Mouse (Mus musculus) left cerebral cortex, postnatal 14 days (tissue): ENCODE measurements at regions not wholly inside any gene's neighbourhood (a gene's known extent, or its start where the extent isn't known, plus 50 kb on each side); places are given as distances from the start of the nearest gene placed in this dataset.
A peak's percentile ranks its signal among the peaks of the same experiment; 100 is the strongest.

Experiments
- DNase-seq, 2 experiments: peaks; one replicate each; pipeline ENCODE4 v3.0.0; 2021 to 2022; ENCODE audit warnings: low spot score in 2 of 2, mixed read lengths in 1 of 2
- intact Hi-C: fragments of 180-260 bp; cut with DNase I; formaldehyde crosslinking; loops from one replicate; pipeline ENCODE4 v1.15.1; 2025

DNA sequence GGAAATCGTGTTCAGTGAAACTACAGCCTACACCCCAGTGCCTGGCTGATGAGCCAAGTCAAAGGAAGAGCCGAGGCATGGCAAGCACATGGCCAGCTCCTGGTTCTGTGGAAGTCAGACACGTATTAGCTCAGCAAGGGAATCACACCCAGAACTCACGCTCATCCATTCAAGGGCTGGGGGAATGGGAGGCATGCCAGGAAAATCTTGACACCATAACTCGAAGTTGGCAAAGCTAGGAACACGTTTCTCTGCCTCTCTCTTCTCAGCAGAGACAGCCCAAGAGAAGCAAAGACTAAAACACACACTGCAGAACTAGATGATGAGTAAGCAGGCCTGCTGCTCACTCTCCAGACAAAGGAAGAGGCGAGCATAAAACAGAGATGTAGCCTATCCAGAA lies 53.5 kb upstream of the Ypel5 start:
- intact Hi-C loops: loop anchor here (1.0 to 10.0 kb wide), 5 partner anchors 176 to 1228 kb away; partner anchors contain the start of gene Spdya
- DNase-seq: peak; percentile 54 to 69

DNA sequence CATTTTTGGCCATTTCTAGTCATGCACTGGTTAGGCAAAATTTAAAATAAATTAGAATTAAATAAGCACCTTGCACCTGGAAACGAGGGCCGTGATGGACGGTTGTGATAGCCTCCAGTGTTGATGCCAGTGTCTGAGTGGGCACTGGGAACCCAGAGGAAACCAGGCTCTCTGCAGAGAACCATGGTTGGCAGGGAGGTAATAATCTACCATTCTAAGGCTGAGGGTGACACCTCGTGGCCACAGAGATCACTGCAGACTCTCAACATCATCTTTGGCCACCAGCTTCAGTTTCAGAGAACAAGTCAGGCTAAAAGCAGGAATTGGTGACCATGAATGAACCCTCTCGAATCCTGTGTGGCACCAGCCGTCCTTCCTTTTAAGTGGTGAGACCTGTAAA lies 54.5 kb upstream of the Ypel5 start:
- intact Hi-C loops: loop anchor here (1.0 to 10.0 kb wide), 5 partner anchors 175 to 1227 kb away; partner anchors contain the start of gene Spdya
- DNase-seq: peak; percentile 83 to 89

DNA sequence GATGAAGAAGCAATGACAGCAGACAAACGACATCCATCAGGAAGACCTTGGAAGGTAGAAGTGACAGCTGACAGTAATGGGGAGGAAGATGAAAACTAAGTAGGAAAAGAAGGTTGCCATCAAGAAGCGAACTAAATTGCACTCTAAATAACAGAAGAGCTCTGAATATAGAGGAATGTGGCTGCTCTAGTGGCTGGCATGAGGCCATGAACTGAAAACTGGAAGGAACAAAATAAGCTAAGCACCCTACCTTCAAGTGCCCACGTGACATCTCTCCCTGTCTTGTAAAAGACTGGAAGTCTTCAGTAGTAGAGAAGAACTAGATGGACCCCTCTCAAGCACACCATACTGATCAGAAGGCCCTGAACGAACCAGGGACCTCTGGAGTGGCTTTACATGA lies 68.0 kb upstream of the Ypel5 start:
- intact Hi-C loops: no loop called here

DNA sequence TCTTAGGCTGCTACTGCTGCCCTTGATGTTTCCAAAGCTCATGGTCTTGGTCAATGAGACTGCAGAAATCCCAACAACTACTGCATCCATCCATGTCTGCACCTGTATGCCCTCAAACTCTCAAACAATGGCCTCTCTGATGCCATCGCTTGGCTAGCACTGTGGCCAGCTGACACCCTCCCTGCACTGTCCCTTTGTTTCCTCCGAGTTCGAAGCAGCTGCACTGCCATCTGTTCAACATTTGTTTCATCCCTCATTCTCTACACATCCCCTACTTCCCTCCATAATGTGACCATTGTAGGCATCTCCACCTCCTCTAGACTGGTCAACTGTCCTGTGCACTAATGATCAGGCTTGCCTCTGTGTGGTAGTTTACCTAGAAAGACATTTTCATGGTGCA lies 75.3 kb upstream of the Ypel5 start:
- intact Hi-C loops: no loop called here

More for the DNA sequence above, 68.0 kb upstream of the Ypel5 start:
- no peak for DNase-seq

DNA sequence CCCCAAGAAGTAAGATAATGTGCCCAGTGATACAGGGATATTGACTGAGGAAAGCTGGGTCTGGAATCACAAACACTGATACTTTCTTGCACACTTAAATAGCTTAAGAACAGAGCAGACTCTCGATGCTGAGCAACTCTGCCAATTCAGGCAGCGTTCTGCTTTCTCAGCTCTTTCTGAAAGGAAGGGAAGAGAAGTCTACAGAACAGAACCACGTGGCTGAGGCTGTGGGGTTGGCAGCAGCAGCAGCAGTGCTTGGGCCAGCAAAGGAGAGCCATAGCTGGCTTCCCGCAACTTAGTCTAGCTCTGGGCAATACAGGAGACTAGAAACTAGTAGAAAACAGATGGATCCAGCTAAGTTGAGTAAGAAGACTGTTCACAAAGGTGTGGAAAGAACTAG lies 89.8 kb upstream of the Ypel5 start:
- intact Hi-C loops: no loop called here
- peak in 1 of 2 experiments; percentile 19 for DNase-seq

More for the DNA sequence above, 75.3 kb upstream of the Ypel5 start:
- DNase-seq: no peak

DNA sequence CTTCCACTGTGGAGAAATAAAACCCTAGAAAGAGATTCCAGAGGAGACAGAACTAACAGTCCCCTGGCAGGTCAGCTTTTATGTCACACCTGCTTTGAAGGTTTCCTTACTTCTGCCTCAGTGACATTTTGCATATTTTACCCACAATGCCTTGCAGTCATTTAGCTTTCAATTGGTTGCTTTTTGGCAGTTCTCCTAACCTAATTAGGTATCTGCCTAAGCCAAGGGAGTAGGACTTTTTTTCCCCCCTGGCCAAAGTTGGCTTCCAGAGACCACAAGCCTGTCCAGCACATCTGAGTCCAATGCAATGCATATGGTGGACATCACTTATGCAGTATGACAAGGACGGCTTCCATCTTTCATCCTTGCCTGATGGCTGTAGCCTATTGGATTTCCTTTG lies 103.2 kb upstream of the Ypel5 start:
- intact Hi-C loops: no loop called here
- no peak for DNase-seq

DNA sequence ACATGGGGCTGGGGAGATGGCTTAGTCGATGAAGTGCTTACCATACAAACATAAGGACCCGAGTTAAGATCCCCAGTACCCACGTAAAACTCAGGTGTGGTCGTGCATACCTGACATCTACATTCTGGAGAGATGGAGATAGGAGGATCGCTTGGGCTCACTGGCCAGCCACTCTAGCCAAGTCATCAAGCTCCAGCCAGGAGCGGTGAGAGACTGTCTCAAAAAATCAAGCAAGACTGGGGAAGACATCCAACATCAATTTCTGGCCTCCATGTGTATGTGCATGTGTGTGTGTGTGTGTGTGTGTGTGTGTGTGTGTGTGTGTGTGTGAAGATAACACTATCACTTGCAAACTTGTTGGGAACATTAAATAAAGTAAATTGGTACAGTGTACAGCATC lies 104.6 kb upstream of the Ypel5 start:
- DNase-seq: no peak
- intact Hi-C loops: no loop called here

GRCm38 (mm10) chr17:72731175-72731574 lies 105.1 kb upstream of the Ypel5 start:
- intact Hi-C loops: no loop called here
- peak in 1 of 2 experiments; percentile 7 for DNase-seq

GRCm38 (mm10) chr17:72720753-72721152 lies 115.5 kb upstream of the Ypel5 start:
- no peak for DNase-seq
- intact Hi-C loops: loop anchor here (1.0 kb wide), 1 partner anchor 114 kb away; no protein-coding TSS in a partner anchor

DNA sequence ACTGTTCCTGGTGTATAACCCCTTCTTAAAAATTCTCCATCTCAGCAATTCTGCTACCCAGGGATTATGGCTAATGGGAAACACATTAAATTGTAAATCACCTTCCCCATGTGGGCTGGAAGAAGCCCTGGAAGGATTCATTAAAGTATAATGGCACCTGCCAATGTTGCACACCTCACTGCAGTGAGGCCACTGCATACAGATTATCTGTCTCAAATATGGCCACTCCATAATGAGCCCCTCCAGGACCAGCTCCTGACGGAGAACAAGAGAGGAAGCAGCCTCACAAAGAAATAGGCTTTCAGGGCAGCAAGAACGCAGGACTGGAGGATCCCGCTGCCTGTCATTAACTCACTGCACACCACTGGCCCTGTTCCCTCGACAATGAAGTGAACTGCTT lies 115.2 kb upstream of the Alk start:
- DNase-seq: no peak
- intact Hi-C loops: loop anchor here (1.0 kb wide), 1 partner anchor 113 kb away; no protein-coding TSS in a partner anchor

DNA sequence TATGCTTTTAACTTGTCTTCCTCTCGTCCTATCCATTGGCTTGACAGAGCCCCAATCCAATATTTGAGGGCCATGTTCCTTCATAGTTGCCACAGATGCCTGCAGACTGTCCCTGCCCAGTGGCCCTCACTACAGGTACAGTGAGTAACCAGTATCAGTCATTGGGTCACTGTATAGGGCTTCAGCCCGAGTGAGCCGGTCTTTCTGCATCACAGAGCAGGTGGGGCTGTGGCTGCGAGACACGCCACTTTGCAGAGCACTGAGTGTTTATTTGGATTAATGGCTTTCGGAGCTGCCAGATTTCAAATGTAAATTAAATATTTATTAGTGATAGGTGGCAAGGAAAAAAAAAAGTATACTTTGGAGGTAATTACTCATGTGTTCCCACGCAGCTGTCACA lies 87.2 kb upstream of the Alk start:
- intact Hi-C loops: no loop called here
- no peak for DNase-seq

- intact Hi-C loops: no loop called here
- no peak for DNase-seq
These were observed 85.2 kb upstream of the Alk start for GRCm38 (mm10) chr17:72689606-72690005.

DNA sequence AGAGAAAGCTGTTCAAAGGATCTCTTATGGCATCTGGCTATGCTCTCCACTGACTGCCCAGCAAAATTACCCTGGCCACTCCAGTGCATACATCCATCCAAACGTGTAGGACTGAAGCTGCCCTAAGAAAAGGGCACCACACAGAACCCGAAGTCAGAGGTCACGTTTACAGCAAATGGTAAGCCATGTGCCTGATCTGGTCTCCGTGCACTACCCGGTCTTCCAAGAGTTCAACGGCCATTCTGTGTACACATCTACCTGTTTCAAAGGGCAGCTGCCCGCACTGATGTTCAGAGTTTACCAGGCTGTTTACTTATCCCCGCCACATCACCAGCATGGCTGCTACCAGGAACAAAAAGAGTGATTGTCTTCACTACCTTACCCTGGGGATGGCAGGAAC lies 84.4 kb upstream of the Alk start:
- intact Hi-C loops: no loop called here
- DNase-seq: no peak

GRCm38 (mm10) chr17:72674658-72675057 lies 70.2 kb upstream of the Alk start:
- DNase-seq: no peak
- intact Hi-C loops: no loop called here

- DNase-seq: peak; percentile 8 to 28
These were observed 67.6 kb upstream of the Alk start for GRCm38 (mm10) chr17:72672010-72672409.

DNA sequence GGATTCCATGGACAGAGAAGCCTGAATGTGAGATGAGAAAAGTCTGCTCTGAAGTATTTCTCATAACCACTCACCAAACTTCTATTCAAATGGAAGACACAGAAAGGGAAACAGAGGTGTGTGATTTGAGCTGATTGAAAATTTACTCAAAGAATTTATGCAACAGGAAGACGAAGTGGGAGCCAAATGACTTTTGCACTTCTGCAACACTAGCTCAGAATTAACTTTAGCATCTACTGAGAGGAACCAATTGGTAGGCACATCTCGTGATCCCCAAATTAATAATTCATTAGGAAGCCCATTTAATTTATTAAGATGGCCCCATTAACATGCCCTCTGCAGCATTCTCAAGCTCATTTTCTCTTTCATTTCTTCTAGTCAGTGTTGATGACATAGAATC lies 62.5 kb upstream of the Alk start:
- DNase-seq: no peak
- intact Hi-C loops: no loop called here

More at GRCm38 (mm10) chr17:72672010-72672409, 67.6 kb upstream of the Alk start:
- intact Hi-C loops: no loop called here

DNA sequence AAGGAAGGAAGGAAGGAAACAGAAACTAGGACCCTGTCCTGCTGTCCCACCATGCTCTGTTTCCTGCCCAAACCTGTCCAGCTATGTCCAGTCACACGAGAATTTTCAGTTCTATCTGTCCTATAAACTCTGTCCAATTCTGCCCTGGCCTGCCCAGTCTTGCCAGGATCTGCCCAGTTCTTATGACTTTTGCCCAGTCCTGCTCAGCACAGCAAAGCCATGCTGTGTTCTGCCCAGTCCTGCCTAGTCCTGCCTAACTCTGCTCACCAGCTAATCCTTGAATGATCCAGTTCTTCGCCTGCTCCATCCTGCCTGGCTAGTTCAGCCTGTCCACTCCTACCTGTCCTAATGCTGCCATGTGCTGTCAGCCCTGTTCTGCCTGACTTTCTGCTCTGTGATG lies 57.3 kb upstream of the Alk start:
- intact Hi-C loops: no loop called here
- DNase-seq: no peak

- intact Hi-C loops: no loop called here
- no peak for DNase-seq
These were observed 54.3 kb upstream of the Alk start for GRCm38 (mm10) chr17:72658744-72659143.

- no peak for DNase-seq
- intact Hi-C loops: no loop called here
These were observed 53.4 kb upstream of the Alk start for GRCm38 (mm10) chr17:72657826-72658225.
